Mouse (Mus musculus) lung, postnatal 25 days (tissue): ENCODE results near the gene Gucy1b1.

ENCODE experiments used
- DNase-seq: peaks from one replicate; pipeline ENCODE4 v3.0.0; 2022; ENCODE audit warnings: low spot score

Gene Gucy1b1

GRCm38 (mm10) chr3:82074201-82074851 is at the start of gene Gucy1b1:
Gene Gucy1b1, minus strand, starts transcription at chr3:82074689.
- peak; percentile 82 for DNase-seq

DNA sequence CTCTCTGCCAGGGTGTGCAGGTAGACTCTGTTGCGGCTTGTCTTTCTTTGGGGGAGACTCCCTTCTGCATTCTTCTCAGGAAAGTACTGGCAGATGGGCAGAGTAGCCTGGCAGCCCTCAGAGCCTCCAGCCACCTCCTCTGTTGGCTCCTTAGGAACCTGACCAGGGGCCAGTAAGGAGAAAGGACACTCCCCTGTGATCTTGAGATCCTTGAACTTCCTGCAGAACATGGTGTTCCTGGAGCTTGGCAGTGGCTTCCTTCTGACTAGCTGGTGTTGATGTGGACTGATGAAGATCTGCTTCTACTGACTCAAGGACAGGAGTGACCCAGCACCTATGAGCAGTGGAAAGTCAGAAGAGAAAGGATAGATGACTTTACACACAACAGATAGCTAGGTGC is 44.4 kb upstream of the Gucy1b1 start:
- DNase-seq, result peak; percentile 17

- DNase-seq, result peak; percentile 41
Observed at GRCm38 (mm10) chr3:82112439-82112838, 38.0 kb upstream of the Gucy1b1 start.

DNA sequence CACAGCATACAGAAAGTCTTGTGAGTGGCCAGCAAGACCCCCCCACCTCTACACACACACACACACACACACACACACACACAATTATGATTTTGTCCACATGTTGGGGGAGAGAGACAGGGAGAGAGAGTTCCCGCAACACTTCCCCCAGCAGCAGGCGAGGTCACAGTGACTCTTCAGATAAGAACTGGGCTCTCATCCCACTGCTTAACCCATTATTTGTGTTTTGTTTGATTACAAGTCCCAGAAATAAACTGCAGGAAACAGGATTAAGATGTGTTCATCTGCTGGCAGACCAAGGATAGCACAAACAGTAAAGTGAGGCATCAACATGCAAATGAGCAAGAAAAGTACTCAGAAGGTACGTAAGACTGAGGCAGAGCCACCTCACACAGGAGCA is 37.5 kb upstream of the Gucy1b1 start:
- DNase-seq, result no peak

- no peak for DNase-seq
Observed at GRCm38 (mm10) chr3:82108951-82109350, 34.5 kb upstream of the Gucy1b1 start.

GRCm38 (mm10) chr3:82104229-82104628 is 29.7 kb upstream of the Gucy1b1 start:
- DNase-seq, result no peak

- DNase-seq, result no peak
Observed at GRCm38 (mm10) chr3:82099127-82099526, 24.6 kb upstream of the Gucy1b1 start.

DNA sequence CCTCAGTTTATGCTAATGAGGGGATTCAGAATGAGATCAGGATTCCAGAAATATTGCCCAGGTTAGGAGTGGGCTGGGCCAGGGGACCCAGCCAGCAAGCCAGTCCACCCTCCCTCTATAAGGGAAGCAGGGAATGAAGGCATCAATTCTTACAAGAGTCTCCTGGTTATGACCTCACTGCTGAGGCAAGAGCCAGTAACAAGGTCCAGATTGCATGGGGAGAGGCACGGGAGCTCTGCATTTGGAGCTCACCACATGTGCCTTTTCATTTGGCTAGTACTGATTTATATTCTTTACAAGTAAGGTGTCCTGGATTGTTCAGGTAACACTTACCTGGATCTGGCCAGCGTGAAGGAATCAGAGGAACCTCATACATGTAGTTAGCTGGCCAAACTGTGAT is 22.3 kb upstream of the Gucy1b1 start:
- DNase-seq, result no peak

- DNase-seq, result peak; percentile 39
Observed at GRCm38 (mm10) chr3:82073741-82074181, 728 bp downstream of the Gucy1b1 start.

DNA sequence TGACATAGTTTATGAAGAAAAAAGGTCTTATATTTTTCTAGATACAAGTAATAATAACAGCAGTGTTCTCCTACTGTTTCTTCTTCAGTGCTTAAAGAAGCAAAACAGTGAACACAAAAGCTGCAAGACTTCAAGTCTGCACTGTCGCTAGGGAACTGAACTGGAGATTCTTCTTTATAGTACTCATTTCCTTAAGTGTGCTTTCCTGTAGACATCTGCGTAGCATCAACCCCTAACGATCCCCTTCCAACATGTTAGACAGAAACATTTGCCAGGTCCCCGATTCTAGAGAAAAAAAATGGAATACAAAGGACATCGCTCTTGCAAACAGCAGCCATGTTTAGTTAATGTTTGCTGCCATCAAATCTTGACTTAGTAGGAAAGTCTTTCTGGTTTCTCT is 6.7 kb downstream of the Gucy1b1 start:
- no peak for DNase-seq

DNA sequence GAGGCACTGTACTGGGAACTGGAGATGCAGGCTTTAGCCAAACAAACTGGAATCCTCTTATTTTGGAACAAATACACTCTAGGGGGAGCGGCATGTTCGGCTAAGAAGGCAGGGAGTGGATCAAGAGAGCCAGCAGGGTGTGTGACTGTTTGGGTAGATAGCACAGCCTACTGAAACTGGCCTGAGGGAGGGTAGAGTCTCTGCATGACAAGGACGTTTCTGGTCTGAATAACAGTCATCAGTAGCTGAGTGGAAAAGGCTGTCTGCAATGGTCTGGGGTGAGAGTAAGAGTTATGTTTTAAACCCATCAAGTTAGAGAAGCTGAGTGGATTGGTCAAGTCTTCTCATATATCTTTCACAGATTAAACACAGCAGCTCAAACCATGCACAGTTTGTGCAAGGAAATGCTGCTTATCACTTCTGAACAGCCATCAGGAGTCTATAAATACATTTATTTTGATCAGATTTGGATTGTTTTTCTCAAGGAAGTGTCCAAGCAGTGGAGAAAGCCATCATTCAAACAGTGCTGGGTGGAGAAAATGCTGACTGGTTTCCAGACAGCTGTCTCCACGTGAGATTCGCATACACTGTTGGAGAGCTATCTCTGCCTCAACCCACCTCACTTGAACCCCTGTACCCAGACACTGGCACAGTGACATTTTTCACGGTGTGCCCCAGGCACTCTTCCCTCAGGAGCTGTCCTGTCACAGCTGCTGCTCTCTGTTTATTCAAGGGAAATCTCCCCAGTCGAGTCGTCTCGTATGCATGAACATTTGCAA is 12.9 kb downstream of the Gucy1b1 start:
- no peak for DNase-seq

DNA sequence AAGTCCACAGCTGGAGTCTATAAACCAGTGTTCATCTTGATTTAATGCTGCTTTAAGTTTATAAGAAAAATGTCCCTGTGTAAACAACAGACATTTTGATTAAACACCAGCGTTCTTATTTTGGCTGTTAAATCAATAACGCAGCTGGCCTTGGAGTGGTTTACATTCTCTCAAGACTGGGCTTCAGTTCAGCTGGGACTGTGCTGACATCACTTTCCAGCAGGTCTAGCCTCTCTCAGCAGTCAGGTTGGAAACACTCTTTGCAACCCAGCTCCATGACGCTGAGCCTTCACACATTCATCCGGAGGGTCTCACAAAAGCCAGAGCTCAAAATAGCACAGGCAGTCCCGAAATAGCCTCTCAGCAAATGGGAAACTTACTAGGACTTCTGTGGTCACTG is 17.3 kb downstream of the Gucy1b1 start:
- DNase-seq, result peak; percentile 57

DNA sequence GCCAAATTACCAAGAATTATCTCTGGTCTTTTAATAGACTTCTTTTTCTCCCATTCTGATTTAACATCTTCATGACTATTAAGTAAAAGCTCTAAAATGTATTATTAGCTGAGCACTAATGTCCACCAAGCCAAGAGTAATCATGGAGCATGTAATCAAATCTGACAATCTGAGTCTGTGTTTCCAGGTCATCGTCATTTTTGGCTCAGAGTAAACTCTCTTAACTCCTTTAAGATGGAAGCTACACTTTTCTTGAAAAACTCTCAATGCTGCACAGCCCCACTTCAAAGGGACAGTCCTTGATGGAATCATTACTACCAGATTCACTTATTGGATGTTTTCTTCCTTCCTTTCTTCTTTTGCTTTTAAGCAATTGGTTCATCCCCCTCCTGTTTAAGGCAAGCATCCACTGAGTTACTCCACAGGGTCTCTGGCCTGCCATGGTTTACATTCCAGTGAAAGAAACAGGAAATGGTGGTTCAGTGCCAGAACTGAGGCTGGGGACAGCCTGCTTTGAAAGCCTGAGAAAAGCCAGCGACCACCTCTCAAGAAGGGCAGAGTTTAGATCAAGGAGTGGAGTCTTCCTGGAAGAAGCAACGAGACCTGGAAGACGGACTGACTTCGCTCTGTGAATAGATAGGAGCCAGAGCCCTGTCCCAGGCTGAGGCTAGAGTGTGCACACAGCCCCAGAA is 20.1 kb downstream of the Gucy1b1 start:
- no peak for DNase-seq

DNA sequence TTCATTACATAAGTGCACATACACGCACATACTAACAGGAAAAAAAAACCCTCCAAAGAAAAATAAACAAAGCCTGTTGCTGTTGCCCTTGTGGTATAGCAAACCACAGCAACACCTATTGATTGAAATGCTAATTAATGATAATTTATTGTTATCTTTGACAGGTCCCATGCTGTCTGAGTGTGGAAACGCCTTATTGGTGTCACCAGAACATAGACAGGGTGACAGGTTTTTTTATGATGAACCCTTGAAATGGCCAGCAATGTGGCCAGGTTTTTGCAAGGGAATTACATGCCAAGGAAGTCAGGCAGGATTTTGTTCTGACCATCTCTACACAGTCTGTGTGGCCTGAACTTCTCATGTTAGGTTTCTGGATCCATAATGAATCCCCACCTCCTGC is 22.5 kb downstream of the Gucy1b1 start:
- no peak for DNase-seq

DNA sequence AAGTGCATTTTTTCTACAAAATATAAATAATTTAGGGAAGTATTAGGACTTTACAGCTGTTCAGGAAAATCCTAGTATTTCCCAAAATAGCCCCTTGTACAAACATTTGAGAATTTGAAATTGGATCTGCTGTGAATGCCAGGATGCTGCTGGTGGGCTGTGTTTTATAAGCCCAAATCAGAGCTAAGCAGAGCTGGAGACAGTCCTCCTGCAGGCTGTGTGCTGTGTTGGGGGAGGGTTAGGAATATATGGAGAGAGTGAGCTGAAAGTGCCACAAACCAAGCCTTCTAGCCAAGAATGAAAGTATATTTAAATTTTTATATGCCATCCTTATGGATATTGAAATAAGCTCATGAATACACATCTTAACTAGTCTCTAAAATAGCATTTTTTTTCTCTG is 23.0 kb downstream of the Gucy1b1 start:
- no peak for DNase-seq

- DNase-seq, result peak; percentile 27
Observed at GRCm38 (mm10) chr3:82048681-82049080, 25.8 kb downstream of the Gucy1b1 start.

- DNase-seq, result no peak
Observed at GRCm38 (mm10) chr3:82048078-82048477, 26.4 kb downstream of the Gucy1b1 start.

DNA sequence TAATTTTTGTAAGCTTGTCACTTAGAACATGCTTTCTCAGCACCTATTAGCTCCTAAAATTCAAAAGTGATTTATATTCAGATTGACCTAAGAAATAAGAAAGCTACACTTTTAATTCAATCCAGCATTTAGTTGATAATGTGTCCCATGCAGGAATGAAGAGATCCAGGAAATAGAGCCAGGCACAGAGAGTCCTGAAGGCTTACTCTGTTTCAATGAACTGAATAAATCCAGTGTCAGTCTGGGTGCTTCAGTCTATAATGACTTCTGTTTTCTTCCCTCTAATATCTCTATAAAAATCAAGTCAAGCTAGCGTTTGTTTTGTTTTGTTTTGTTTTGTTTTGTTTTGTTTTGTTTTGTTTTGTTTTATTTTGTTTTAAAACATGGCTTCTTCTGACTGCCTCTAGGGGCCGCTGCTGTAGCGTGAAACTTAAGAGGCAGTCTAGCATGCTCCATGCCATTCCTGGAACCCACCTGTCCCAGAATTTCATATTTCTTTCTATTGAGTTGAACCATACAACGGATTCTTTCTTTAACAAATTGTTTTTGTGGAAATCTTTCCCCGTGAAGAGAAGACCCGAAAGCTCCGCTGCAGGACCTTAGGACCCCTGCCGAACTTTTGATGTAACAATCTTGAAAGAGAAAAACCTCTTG is 27.3 kb downstream of the Gucy1b1 start:
- DNase-seq, result peak; percentile 36

GRCm38 (mm10) chr3:82046087-82046486 is 28.4 kb downstream of the Gucy1b1 start:
- DNase-seq, result no peak

GRCm38 (mm10) chr3:82044902-82045301 is 29.6 kb downstream of the Gucy1b1 start:
- peak; percentile 26 for DNase-seq

DNA sequence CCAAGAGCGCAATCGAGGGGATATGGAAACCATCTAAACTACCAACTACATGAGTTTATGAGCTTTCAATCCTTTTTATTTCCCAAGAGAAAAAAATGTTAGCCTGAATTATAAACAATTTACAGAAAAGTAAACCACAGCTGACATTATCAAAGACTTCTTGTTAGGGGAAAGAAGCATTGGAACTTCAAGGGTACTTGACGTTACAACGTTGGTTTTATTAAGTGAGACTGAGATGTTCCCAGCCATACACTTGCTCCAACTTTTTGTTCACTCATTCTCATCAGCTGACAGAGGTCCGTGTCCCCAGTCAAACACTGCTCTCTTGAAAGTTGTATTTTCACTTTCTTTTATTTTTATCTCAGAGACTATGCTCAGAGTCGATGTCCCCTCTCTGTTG is 30.8 kb downstream of the Gucy1b1 start:
- DNase-seq, result peak; percentile 28

GRCm38 (mm10) chr3:82036262-82037044 is 38.0 kb downstream of the Gucy1b1 start:
- DNase-seq, result no peak
